Mouse (Mus musculus): ENCODE data around the gene Dstyk.

GRCm38 (mm10) chr1:132472537-132472936, 55.2 kb downstream of the Dstyk start:
- TF ChIP-seq CTCF (IDR thresholded peaks at IDR 0.05) (peak; percentile 42), POLR2A (IDR thresholded peaks at IDR 0.05; ENCODE audit: insufficient read depth, low read depth, low read length) (no peak), EP300 (IDR thresholded peaks at IDR 0.05; ENCODE audit: insufficient read depth, low read depth, low read length) (no peak)

All from heart, adult 2 months (tissue).